Mouse (Mus musculus) hindlimb bud, embryonic 11.5 days (tissue): ENCODE measurements around the gene Cyp2d12.
"Not testable (repeated sequence)": the region's sequence is repeated elsewhere in the genome, so short reads cannot be mapped to it uniquely, and the experiment has no call there.

ENCODE experiments used
- DNase-seq: peaks from one replicate; pipeline ENCODE4 v3.0.0-alpha.2; 2012; ENCODE audit warnings: low read depth, low spot score; ENCODE audit errors: extremely low spot score

Gene Cyp2d12

DNA sequence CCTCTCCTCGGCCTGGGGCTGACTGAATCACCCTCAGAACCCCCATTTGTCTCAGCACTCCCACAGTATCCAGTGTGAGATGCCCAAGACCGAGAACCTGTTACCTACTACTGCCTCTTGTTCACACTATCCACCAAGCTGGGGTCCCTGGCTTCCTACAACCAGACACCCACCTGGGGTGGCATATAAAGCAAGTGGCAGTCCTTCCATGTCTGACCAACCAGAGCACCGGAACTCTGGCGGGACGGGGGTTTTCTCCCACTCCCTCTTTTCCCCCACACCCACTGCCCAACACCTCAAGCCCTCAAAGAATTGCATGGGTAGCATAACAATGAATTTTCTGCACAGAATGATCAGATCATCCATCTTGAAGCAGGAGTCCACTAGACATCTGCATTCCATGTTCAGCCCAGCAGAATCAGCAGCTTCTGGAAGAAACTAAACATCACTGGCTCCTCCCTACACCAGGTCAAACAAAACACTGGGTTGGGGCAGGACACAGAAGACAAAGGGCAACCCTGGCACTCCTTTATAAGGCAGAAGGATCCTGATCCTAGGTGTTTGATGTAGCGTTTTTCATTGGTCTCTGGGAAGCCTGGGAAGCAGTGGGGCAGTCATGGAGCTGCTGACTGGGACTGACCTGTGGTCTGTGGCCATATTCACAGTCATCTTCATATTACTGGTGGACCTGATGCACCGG, at the start of gene Cyp2d12:
TSS of gene Cyp2d12 (plus strand) at position 542 of the 700 bp plus-strand sequence.
- DNase-seq, result no peak

DNA sequence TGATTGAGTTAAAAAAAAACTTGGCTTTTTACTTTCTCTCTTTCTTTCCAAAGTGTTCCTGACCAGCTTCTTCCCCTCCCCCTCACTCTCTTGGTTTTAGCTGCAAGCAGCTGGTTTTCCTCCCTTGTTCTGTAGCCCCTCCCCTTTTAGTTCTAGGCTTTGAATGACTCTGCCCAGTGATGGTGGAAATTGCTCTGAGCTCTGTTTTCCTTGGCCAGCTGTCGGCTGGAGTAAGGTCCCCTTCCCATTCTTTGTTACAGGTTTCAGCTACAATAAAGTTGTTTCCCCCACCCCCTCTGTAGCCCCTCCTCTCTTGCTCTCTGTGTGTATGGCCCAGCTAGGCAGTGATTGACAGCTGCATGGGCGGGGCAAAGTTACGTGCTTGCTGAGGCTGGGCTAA, 47.9 kb upstream of the Cyp2d12 start:
- DNase-seq, result no peak

DNA sequence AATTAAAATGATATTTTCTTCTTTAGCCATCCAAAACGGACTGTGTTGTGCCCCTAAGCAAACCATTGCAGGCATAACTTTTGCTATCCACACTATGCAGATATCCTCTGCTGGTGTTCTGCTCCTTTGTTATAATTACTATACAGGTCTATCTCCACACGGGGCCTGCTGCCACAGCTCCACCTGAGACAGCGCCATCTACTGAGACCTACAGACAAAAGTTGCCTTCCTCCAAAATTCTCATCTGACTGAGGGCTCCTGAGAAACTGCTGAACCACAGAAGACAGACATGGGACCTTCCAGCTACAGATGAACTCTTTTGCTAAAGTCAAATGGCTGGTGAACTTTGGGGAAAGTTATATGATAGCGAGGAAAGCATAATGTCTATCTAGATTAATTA, 47.1 kb upstream of the Cyp2d12 start:
- DNase-seq, result not testable (repeated sequence)

DNA sequence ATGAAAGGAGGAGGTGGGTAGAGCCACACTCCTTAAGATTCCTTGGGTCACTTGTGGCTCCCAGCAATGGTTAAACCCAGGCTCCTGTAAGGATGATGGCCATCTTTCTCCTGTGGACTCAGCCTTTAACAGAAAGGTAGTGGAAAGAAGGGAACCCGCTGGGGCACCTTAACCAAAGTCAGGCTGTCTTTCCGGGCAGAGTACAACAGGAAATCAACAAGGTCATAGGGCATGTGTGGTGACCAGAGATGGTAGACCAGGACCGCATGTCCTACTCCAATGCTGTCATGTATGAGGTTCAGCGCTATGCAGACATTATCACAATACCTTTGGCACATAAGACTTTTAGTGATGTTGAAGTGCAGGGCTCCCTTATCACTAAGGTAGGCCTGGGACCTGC, 45.4 kb upstream of the Cyp2d12 start:
- DNase-seq, result not testable (repeated sequence)

DNA sequence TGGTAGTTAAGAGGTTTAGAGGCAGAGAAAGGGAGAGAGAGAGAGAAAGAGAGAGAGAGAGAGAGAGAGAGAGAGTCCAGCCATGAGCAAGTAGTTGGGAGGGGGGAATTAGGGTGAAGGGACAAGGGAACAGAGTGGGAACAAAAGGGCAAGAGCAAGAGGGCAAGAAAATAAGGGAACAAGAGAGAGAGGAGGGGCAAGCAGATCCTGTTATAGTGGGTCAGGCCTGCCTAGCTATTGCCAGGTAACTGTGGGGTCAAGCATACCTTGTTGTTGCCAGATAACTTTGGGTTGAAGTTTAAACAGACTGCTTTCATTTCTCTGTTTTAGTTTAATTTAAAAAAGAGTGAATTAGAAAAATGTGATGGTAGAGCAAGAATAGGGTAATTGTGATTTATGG, 44.4 kb upstream of the Cyp2d12 start:
- not testable (repeated sequence) for DNase-seq

DNA sequence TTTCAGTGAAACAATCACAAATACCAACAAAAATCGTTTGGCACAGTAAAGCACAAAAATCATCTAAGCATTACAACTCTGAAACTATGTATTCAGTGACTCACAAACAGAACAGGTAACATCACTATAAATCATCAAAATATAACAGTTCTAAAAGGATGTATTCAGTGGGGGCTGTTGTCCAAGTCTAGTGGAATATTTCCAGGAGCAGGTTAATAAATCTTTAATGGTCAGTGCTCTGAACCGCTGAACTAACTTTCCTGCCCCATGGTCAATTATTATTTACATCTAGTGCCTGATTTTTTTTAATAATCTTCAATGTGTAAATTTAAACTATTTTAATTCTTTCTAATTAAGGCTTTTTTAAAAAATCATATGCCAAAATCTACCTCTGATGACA, 42.8 kb upstream of the Cyp2d12 start:
- DNase-seq, result not testable (repeated sequence)

DNA sequence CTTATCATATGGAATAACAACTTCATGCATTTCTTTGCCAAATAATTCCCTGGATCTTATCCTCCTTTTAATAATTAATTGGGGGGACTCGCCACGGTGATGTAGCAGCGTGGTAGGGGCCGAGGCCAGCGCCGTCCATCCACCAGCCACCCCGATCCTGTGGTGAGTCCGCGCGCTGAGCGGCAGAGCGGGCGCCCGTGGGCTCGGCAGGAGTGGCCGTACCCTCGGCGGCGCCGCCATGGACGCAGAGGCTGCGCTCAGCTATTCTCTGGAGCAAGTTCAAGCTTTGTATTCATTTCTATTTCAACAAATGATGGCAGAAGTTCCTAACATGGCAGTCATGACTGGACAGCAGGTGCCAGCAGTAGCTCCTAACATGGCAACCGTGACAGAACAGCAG, 38.7 kb upstream of the Cyp2d12 start:
- not testable (repeated sequence) for DNase-seq

DNA sequence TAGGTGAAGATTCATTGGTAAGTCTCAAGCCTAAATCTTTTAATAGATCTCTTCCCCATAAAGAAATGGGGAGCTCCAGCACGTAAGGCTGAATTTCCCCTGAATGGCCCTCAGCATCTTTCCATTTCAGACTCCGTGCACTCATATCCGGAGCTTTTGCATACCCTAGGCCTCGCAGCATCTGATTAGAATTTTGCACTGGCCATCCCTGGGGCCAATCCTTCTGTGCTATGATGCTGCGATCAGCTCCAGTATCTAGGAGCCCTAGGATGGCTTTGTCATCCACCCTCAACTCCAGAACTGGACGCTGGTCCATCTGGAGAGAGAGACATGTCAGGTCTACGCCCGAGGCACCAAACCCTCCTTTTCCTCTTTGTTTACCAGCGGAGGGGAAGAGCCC, 27.5 kb upstream of the Cyp2d12 start:
- not testable (repeated sequence) for DNase-seq

DNA sequence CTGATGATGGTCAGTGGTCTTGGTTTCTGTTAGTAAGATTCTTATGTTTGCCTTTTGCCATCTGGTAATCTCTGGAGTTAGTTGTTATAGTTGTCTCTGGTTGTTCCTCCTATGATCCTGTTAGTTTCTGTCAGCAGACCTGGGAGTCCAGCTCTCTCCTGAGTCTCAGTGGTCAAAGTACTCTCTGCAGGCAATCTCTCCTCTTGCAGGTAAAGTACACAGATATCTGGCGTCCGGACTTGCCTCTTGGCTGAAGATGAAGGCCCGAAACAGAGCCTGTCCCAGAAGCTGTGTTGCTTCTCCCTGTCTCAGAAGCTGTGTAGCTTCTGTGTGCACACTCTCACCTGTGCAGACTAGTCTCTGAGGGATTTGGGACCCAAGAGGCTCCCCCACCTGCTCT, 22.2 kb upstream of the Cyp2d12 start:
- DNase-seq, result not testable (repeated sequence)

DNA sequence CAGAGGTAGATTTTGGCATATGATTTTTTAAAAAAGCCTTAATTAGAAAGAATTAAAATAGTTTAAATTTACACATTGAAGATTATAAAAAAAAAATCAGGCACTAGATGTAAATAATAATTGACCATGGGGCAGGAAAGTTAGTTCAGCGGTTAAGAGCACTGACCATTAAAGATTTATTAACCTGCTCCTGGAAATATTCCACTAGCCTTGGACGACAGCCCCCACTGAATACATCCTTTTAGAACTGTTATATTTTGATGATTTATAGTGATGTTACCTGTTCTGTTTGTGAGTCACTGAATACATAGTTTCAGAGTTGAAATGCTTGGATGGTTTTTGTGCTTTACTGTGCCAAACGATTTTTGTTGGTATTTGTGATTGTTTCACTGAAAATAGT, 11.9 kb upstream of the Cyp2d12 start:
- not testable (repeated sequence) for DNase-seq

DNA sequence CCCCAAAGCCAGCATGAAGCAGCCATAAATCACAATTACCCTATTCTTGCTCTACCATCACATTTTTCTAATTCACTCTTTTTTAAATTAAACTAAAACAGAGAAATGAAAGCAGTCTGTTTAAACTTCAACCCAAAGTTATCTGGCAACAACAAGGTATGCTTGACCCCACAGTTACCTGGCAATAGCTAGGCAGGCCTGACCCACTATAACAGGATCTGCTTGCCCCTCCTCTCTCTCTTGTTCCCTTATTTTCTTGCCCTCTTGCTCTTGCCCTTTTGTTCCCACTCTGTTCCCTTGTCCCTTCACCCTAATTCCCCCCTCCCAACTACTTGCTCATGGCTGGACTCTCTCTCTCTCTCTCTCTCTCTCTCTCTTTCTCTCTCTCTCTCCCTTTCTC, 10.3 kb upstream of the Cyp2d12 start:
- not testable (repeated sequence) for DNase-seq

DNA sequence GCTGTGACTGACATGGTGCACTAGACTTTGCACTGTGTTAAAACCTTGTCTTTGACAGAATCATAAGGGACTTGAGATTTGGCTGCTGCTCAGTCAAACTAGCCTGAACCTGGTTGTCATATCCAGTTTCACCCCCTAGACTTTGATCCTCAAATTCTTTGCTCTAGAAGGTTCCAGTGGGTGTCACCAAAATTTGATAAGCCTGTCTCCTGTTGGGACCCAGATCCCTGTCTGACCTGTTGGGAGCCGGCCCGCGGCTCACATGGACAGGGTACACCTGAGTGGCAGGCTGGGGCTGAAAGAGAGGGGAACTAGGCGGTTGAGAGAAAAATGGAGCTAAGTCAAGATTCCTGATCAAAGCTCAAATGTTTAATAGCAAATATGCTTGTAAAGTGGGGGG, 7.1 kb upstream of the Cyp2d12 start:
- DNase-seq, result not testable (repeated sequence)

DNA sequence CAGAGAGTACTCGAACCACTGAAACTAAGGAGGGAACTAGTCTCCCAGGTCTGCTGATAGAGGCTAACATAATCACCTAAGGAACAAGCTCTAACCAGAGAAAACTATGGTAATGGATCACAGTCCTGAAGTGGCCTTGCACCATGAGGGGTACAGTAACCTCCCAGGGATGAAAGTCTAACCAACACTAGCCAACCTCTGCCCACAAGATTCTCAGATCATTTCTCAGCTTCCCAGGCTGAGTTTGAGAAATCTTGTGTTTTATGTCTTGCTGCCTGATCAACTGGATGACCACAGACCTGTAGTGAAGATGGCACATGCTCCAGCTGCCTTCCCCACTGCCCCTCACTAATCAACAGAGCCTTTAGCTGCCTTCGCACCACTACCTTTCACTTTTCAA, 1.7 kb upstream of the Cyp2d12 start:
- DNase-seq, result not testable (repeated sequence)

DNA sequence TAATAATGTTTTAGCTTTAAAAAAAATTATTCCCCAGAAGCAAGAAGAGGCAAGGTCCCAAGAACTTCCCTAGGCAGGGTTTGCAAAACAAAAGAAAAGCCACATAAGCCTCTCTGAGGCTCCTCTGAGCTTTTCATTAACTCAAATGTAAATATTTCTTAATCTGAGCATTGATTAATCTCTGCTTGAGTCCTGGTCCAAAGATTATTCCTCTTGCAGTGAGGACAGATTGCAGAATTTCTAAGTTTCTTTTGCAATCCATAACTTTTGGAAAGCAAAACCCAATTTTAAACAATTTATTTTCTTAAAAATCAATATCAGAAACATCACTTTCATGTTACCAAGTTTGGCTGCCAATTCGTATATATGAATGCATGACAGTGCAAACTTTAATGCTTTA, 18.0 kb downstream of the Cyp2d12 start:
- DNase-seq, result no peak

DNA sequence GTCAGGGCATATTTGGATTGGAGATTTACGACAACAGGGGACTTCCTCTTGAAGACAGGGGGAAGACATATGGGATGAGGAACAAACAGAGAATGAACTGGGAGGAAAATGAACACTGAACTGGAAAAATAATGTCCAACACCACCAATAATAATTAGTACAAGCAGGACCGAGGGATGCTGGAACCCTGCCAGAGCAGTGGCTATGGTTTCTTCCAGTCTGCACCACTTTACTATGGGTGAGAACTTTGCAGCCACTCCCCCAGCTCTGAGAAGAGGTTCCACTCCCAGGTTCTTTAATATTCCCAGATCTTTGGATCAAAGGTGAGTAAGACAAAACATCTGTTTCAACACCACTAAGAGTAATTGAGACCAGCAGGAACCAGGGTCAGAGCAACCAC, 24.2 kb downstream of the Cyp2d12 start:
- no peak for DNase-seq

DNA sequence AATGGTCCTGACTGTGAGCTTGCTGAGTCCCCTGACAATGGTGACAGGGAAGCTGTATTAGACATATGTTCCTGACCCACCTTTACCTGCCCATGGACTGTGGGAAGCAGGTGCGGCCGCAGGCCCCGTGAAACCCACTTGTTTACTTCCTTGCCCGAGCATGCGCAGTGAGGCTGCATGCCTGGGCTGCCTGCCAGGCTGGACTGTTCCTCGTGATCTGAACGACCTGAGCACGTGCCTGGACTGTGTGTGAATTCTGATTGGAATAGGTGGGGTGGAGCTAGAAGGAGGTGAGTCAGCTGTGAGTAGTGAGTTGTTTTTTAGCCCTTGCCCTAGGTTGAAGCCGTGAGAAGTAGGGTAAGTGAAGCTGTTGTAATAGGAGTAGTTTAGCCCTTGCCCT, 27.7 kb downstream of the Cyp2d12 start:
- no peak for DNase-seq
